Comparison of ENCODE assay signal across 17 mouse cellular contexts in the genomic region with DNA sequence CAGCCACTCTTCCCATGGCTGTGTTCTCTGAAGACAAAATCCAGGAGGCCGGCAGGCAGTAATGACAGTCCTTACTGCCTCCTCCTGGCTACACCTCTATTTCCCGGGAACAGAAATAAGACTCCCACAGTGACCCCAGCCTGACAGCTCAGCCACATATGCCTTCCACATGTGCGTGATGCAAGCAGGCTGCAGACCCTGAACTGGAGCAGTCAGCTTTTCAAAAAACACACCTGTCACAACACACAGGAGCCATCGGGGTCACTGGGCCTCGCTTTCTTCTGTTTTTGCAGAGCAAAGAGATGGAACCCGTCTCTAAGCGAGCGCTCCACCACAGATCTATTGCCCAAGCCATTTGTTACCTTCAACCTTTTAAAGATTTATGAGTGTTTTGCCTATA.
DNase-seq lines count a peak whose midpoint lies in the region; ATAC-seq lines count a peak whose summit lies in the region.
"Had no signal": no experiment of that assay in that cellular context is flagged by ENCODE, and none has a peak within 500 bp of the region (broad histone marks: within the 10 kb centered on the region; RNA-seq: fewer than 3 reads in every experiment).

No protein-coding gene starts in this region.

- peaks cover 42% of the 10 kb centered on the region for H3K36me3 ChIP-seq in hindbrain, embryonic 12.5 days
- H3K36me3 ChIP-seq in hindbrain, embryonic 11.5 days (ENCODE audit: control insufficient read depth, insufficient read depth, low read length): peaks cover 11% of the 10 kb centered on the region
- peaks cover 64% of the 10 kb centered on the region for H3K36me3 ChIP-seq in embryonic facial prominence, embryonic 12.5 days

- DNase-seq in hindbrain, embryonic 11.5 days (ENCODE audit: low spot score): no peak
- peak; percentile 75 for DNase-seq in embryo, embryonic 10.5 days (ENCODE audit: low spot score)
- DNase-seq in mesoderm, embryonic 11.5 days (ENCODE audit: low read depth, low spot score): peak; percentile 79
- no peak for DNase-seq in layer of hippocampus, adult 11-12 months (ENCODE audit: low spot score)
- DNase-seq in gastrocnemius, postnatal 14 days: no peak
- no peak for DNase-seq in cerebellum, adult 9-11 months
- DNase-seq: adrenal gland, postnatal 14 days; cerebellum, postnatal 14 days; heart, adult 2 months; heart, postnatal 14 days; lung, postnatal 14 days; thymus, postnatal 14 days had no signal

- H3K9me3 ChIP-seq in hindbrain, embryonic 12.5 days (replicated peaks): no peaks in the 10 kb centered on the region
- no peaks in the 10 kb centered on the region for H3K9me3 ChIP-seq in hindbrain, embryonic 11.5 days (ENCODE audit: control insufficient read depth, low read length)
- H3K9me3 ChIP-seq in embryonic facial prominence, embryonic 12.5 days: 0 out of 2 replicates have a peak, but pooled peaks cover 1% of the 10 kb centered on the region
- H3K9me3 ChIP-seq: intestine, embryonic 15.5 days; liver, embryonic 15.5 days; stomach, embryonic 15.5 days had no signal

- H3K27me3 ChIP-seq in hindbrain, embryonic 12.5 days: no peaks in the 10 kb centered on the region
- no peaks in the 10 kb centered on the region for H3K27me3 ChIP-seq in hindbrain, embryonic 11.5 days (ENCODE audit: control insufficient read depth, insufficient read depth, low read length)
- no peaks in the 10 kb centered on the region for H3K27me3 ChIP-seq in embryonic facial prominence, embryonic 12.5 days
- H3K27me3 ChIP-seq: intestine, embryonic 15.5 days; liver, embryonic 15.5 days; stomach, embryonic 15.5 days had no signal

- peak overlapping the region; percentile 77 for H3K27ac ChIP-seq in hindbrain, embryonic 12.5 days
- H3K27ac ChIP-seq in hindbrain, embryonic 11.5 days (ENCODE audit: low read depth, low read length): no peak overlapping the region
- peak overlapping the region; percentile 66 for H3K27ac ChIP-seq in embryonic facial prominence, embryonic 12.5 days
- H3K27ac ChIP-seq: heart, adult 2 months; intestine, embryonic 15.5 days; liver, embryonic 15.5 days; stomach, embryonic 15.5 days had no signal

- H3K4me3 ChIP-seq in hindbrain, embryonic 12.5 days: no peak overlapping the region
- H3K4me3 ChIP-seq in hindbrain, embryonic 11.5 days (ENCODE audit: low read depth, low read length): no peak overlapping the region
- H3K4me3 ChIP-seq in embryonic facial prominence, embryonic 12.5 days: no peak overlapping the region
- H3K4me3 ChIP-seq: heart, adult 2 months; intestine, embryonic 15.5 days; liver, embryonic 15.5 days; stomach, embryonic 15.5 days had no signal

- H3K4me1 ChIP-seq in hindbrain, embryonic 12.5 days: peaks cover 42% of the 10 kb centered on the region
- peaks cover 6% of the 10 kb centered on the region; the same call in 1 of the 2 replicates for H3K4me1 ChIP-seq in hindbrain, embryonic 11.5 days (replicated peaks; ENCODE audit: control insufficient read depth, insufficient read depth, low read length)
- H3K4me1 ChIP-seq in embryonic facial prominence, embryonic 12.5 days: peaks cover 43% of the 10 kb centered on the region

- H3K4me2 ChIP-seq in hindbrain, embryonic 12.5 days (replicated peaks): no peak overlapping the region
- H3K4me2 ChIP-seq in hindbrain, embryonic 11.5 days (replicated peaks; ENCODE audit: low read depth, low read length): no peak overlapping the region
- H3K4me2 ChIP-seq in embryonic facial prominence, embryonic 12.5 days (replicated peaks): no peak overlapping the region
- H3K4me2 ChIP-seq: intestine, embryonic 15.5 days; liver, embryonic 15.5 days; stomach, embryonic 15.5 days had no signal

- no peak for ATAC-seq in hindbrain, embryonic 12.5 days (ENCODE audit: low FRiP score)
- ATAC-seq in hindbrain, embryonic 11.5 days (ENCODE audit: low FRiP score): no peak
- ATAC-seq in embryonic facial prominence, embryonic 12.5 days (ENCODE audit: insufficient number of reproducible peaks, insufficient read depth, low FRiP score, low TSS enrichment): no peak
- ATAC-seq: intestine, embryonic 15.5 days had no signal

- 60% methylated on average over 8 of the region's 8 CpGs for WGBS in hindbrain, embryonic 12.5 days
- 68% methylated on average over 8 of the region's 8 CpGs for WGBS in hindbrain, embryonic 11.5 days
- WGBS in embryonic facial prominence, embryonic 12.5 days: 32% methylated on average over 8 of the region's 8 CpGs

- H3K9ac ChIP-seq in hindbrain, embryonic 12.5 days: no peak overlapping the region
- no peak overlapping the region for H3K9ac ChIP-seq in hindbrain, embryonic 11.5 days (ENCODE audit: low read depth, low read length)
- no peak overlapping the region for H3K9ac ChIP-seq in embryonic facial prominence, embryonic 12.5 days
- H3K9ac ChIP-seq: intestine, embryonic 15.5 days; liver, embryonic 15.5 days; stomach, embryonic 15.5 days had no signal

- intact Hi-C loops in gastrocnemius, postnatal 14 days (cut with DNase I; ENCODE audit: low total_unique reads): loop anchor here (10.0 kb wide), 1 partner anchor 155 kb away; no protein-coding TSS in a partner anchor

Comparison
In these comparisons a context has a peak if more than half of its experiments do, and no peak if none do; other contexts are left out.
1. DNase-seq: peak in embryo, embryonic 10.5 days (single experiment) and mesoderm, embryonic 11.5 days (single experiment); none in hindbrain, embryonic 11.5 days (single experiment), layer of hippocampus, adult 11-12 months (single experiment), gastrocnemius, postnatal 14 days (single experiment) and cerebellum, adult 9-11 months (single experiment).